ENCODE assay signal across 8 mouse cellular contexts in genomic region chr9:63879710-63880428, GRCm38 (mm10).
DNase-seq lines count a peak whose midpoint lies in the region; ATAC-seq lines count a peak whose summit lies in the region.

No protein-coding gene starts in this region.

- ATAC-seq in embryonic facial prominence, embryonic 13.5 days (ENCODE audit: insufficient number of reproducible peaks, insufficient read depth, low FRiP score, low TSS enrichment, low read depth), result no peak
- ATAC-seq in limb, embryonic 11.5 days (ENCODE audit: insufficient number of reproducible peaks, low FRiP score, low TSS enrichment, low read depth), result no peak
- ATAC-seq in neural tube, embryonic 15.5 days (ENCODE audit: low FRiP score), result no peak
- ATAC-seq in frontal cortex, adult (ENCODE audit: low TSS enrichment), result no peak
- ATAC-seq in activated CD4-positive, CD25-positive, alpha-beta regulatory T cell, adult 4 months, result no peak

- H3K36me3 ChIP-seq in embryonic facial prominence, embryonic 13.5 days, result no peaks in the 10 kb centered on the region
- no peaks in the 10 kb centered on the region for H3K36me3 ChIP-seq in limb, embryonic 11.5 days (ENCODE audit: control insufficient read depth, insufficient read depth, low read length)
- no peaks in the 10 kb centered on the region for H3K36me3 ChIP-seq in neural tube, embryonic 15.5 days

- 20% methylated on average over 15 of the region's 15 CpGs for WGBS in embryonic facial prominence, embryonic 13.5 days
- WGBS in limb, embryonic 11.5 days, result 21% methylated on average over 15 of the region's 15 CpGs
- WGBS in neural tube, embryonic 15.5 days, result 13% methylated on average over 15 of the region's 15 CpGs

- H3K27ac ChIP-seq in embryonic facial prominence, embryonic 13.5 days, result peak overlapping the region; percentile 29
- H3K27ac ChIP-seq in limb, embryonic 11.5 days (replicated peaks; ENCODE audit: low read depth, low read length), result no peak overlapping the region
- peak overlapping the region; percentile 75 for H3K27ac ChIP-seq in neural tube, embryonic 15.5 days (replicated peaks)

- peaks cover 44% of the 10 kb centered on the region for H3K4me1 ChIP-seq in embryonic facial prominence, embryonic 13.5 days
- H3K4me1 ChIP-seq in limb, embryonic 11.5 days (ENCODE audit: control insufficient read depth, insufficient read depth, low read length), result peaks cover 9% of the 10 kb centered on the region; the same call in 1 of the 2 replicates
- peaks cover 61% of the 10 kb centered on the region for H3K4me1 ChIP-seq in neural tube, embryonic 15.5 days

- DNase-seq in left cerebral cortex, postnatal 4 days, result peak; percentile 27
- DNase-seq in left cerebral cortex, postnatal 14 days (ENCODE audit: low spot score in 2 of 2), result no peak
- DNase-seq in limb, embryonic 11.5 days (ENCODE audit: low spot score), result peak; percentile 62
- no peak for DNase-seq in frontal cortex, postnatal 25 days (ENCODE audit: low spot score in 2 of 2)

- H3K27me3 ChIP-seq in embryonic facial prominence, embryonic 13.5 days, result no peaks in the 10 kb centered on the region
- H3K27me3 ChIP-seq in limb, embryonic 11.5 days (ENCODE audit: control insufficient read depth, insufficient read depth, low read length), result no peaks in the 10 kb centered on the region
- H3K27me3 ChIP-seq in neural tube, embryonic 15.5 days (replicated peaks), result peaks cover 3% of the 10 kb centered on the region; the same call in 1 of the 2 replicates

- intact Hi-C loops in left cerebral cortex, postnatal 4 days (cut with DNase I), result no loop called here
- intact Hi-C loops in left cerebral cortex, postnatal 14 days (cut with DNase I), result no loop called here

- H3K4me2 ChIP-seq in embryonic facial prominence, embryonic 13.5 days, result peak overlapping the region; percentile 56
- peak overlapping the region; percentile 32; the same call in 1 of the 2 replicates for H3K4me2 ChIP-seq in limb, embryonic 11.5 days (ENCODE audit: low read depth, severe bottlenecking)
- H3K4me2 ChIP-seq in neural tube, embryonic 15.5 days, result peak overlapping the region; percentile 54

- H3K9ac ChIP-seq in embryonic facial prominence, embryonic 13.5 days, result no peak overlapping the region
- no peak overlapping the region for H3K9ac ChIP-seq in limb, embryonic 11.5 days (ENCODE audit: low read length)
- no peak overlapping the region for H3K9ac ChIP-seq in neural tube, embryonic 15.5 days (replicated peaks)

- no peaks in the 10 kb centered on the region for H3K9me3 ChIP-seq in embryonic facial prominence, embryonic 13.5 days
- H3K9me3 ChIP-seq in limb, embryonic 11.5 days (ENCODE audit: control insufficient read depth, low read length), result no peaks in the 10 kb centered on the region
- H3K9me3 ChIP-seq in neural tube, embryonic 15.5 days (replicated peaks), result no peaks in the 10 kb centered on the region

- peak overlapping the region; percentile 28 for H3K4me3 ChIP-seq in embryonic facial prominence, embryonic 13.5 days
- no peak overlapping the region for H3K4me3 ChIP-seq in limb, embryonic 11.5 days (ENCODE audit: low read depth, low read length)
- H3K4me3 ChIP-seq in neural tube, embryonic 15.5 days (replicated peaks), result no peak overlapping the region

Comparison
In these comparisons a context has a peak if more than half of its experiments do, and no peak if none do; other contexts are left out.
1. DNase-seq: peak in left cerebral cortex, postnatal 4 days (single experiment) and limb, embryonic 11.5 days (single experiment); none in left cerebral cortex, postnatal 14 days (0 of 2) and frontal cortex, postnatal 25 days (0 of 2).
2. Peak in every context shown above with its lines, with median percentiles within 50 percentile points of each other: H3K4me2 ChIP-seq.